Mouse (Mus musculus) bone marrow macrophage, adult 2 months (primary cell): ENCODE data around the gene Vav1. TPM values are rescaled to one million over a fixed set of nuclear protein-coding genes. Genes with fewer than 3 reads are reported as not detected.

ENCODE experiments used
- H3K27ac ChIP-seq: 2 replicates; pipeline ENCODE4 v1.5.1; 2012; ENCODE audit warnings: low read depth, low read length; ENCODE audit not compliant: insufficient read depth
- H3K4me1 ChIP-seq: 2 replicates; pipeline ENCODE4 v1.6.1; 2012; ENCODE audit warnings: low read length; ENCODE audit not compliant: control insufficient read depth, insufficient read depth
- H3K4me3 ChIP-seq: 2 replicates; pipeline ENCODE4 v1.5.1; 2012; ENCODE audit warnings: mild to moderate bottlenecking, low read length, moderate library complexity; ENCODE audit not compliant: insufficient read depth
- CTCF ChIP-seq: IDR thresholded peaks from 2 replicates; pipeline ENCODE4 v1.5.1; 2012; ENCODE audit warnings: low read depth, mild to moderate bottlenecking, low read length, moderate library complexity
- POLR2A ChIP-seq: IDR thresholded peaks from 2 replicates; pipeline ENCODE4 v1.6.1; 2012; ENCODE audit warnings: mild to moderate bottlenecking, low read depth, low read length, borderline replicate concordance
- polyA plus RNA-seq: library from polyadenylated mRNA; stranded (reverse); fragments of >200 nt; gene quantifications from 2 replicates; pipeline ENCODE4 v1.2.4, GENCODE M21; 2012; ENCODE audit not compliant: missing spikeins, insufficient read depth, insufficient read length

Vav1 gene
- polyA plus RNA-seq, 1 experiment: 128 TPM

DNA sequence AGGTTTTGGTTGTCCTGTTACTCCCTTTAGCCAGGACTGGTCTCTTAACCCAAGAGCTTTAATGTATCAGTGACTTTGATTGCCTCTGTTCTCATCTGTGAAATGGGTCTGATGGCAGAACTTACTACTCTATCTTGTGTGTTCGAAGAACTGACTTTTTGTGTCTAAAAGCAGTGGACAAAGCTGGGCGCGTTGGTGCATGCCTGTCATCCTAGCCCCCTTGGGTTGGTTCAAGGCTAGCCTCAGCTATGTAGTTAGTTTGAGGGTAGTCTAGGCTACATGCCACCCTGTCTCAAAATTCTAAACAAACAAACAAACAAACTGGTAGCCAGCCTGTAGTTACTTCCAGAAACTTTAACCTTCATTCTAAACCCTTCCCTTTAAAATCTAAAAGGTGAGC lies 27.5 kb upstream of the Vav1 start:
- Histone ChIP-seq H3K4me3 (no peak overlapping the region), H3K27ac (no peak overlapping the region), H3K4me1 (peaks cover 4% of the 10 kb centered on the region)
- no peak for TF ChIP-seq POLR2A
- no peak for TF ChIP-seq CTCF

DNA sequence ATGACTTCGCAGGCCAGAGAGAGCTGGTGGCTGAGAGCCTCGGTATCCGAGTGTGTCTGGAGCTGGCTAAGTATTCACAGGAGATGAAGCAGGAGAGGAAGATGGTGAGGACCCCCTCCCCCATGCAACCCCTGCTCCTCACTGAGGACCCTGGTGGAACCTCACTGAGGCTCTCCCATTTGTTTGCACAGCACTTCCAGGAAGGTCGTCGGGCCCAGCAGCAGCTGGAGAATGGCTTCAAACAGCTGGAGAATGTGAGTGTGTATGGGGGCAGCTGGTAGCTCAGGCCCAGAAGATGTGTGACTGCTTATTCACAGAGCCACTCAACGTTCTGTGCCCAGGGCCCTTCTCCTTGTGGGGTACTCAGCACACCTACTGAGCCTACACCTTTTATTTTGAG lies 25.6 kb upstream of the Vav1 start:
- H3K4me3 ChIP-seq: no peak overlapping the region
- H3K4me1 ChIP-seq: peaks cover 4% of the 10 kb centered on the region
- H3K27ac ChIP-seq: no peak overlapping the region
- TF ChIP-seq POLR2A (no peak), CTCF (no peak)

DNA sequence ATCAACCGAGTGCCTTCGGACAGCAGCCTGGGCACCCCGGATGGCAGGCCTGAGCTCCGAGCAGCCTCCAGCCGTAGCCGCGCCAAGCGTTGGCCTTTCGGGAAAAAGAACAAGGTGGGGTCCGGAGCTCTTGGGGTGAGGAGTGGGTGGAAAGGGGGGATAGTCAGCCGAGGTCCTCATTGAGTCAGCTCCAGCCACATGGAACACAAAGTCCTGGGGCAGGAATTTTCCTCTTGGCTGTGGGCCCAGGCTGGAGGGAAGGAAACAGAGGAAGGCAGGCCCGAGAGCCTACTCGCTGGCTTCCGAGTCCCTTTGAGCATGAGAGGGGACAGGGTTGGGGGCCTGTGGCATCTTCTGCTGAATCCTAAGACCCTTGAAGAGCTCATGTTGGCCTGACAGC lies 23.5 kb upstream of the Vav1 start:
- Histone ChIP-seq H3K27ac (no peak overlapping the region), H3K4me1 (no peaks in the 10 kb centered on the region), H3K4me3 (no peak overlapping the region)
- TF ChIP-seq CTCF (no peak), POLR2A (no peak)

DNA sequence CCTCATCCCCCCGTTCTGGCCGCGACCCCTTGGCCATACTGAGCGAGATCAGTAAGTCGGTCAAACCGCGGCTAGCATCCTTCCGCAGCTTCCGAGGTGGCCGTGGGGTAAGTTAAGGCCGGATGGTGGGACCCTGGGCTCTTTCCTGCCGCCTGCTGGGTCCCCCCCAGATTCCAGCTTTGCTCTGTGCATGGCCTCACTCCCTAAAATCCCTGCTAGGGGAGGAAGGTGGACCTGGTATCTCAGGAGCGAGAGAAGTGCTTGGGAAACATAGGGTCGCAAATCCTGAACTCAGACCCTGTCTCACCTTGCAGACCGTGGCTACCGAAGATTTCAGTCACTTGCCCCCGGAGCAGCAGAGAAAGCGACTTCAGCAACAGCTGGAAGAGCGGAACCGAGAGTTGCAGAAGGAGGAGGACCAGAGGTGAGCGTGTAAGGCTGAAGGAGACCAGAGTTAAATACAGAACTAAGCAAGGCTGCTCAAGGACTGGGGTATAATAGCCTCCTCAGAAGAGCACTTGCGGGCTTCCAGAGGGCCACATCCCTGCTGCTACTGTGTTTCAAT lies 21.9 kb upstream of the Vav1 start:
- H3K27ac ChIP-seq: no peak overlapping the region
- H3K4me3 ChIP-seq: no peak overlapping the region
- no peaks in the 10 kb centered on the region for H3K4me1 ChIP-seq
- TF ChIP-seq CTCF (no peak), POLR2A (no peak)

DNA sequence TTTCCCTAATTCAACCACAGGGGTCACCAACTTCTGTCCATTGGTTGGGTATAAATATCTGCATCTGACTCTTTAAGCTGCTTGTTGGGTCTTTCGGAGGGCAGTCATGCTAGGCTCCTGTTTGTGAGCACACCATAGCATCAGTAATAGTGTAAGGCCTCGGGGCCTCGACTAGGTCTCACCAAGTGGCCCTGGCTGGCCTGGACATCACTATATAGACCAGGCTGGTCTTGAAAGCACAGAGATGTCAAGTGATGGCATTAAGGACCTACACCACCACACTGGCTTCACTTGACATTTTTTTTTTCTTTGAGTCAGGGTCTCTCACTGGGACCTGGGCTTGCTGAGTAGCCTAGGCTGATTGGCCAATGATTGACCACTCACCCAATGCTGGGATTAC lies 20.7 kb upstream of the Vav1 start:
- TF ChIP-seq POLR2A (no peak), CTCF (no peak)
- Histone ChIP-seq H3K4me3 (no peak overlapping the region), H3K27ac (no peak overlapping the region), H3K4me1 (no peaks in the 10 kb centered on the region)

DNA sequence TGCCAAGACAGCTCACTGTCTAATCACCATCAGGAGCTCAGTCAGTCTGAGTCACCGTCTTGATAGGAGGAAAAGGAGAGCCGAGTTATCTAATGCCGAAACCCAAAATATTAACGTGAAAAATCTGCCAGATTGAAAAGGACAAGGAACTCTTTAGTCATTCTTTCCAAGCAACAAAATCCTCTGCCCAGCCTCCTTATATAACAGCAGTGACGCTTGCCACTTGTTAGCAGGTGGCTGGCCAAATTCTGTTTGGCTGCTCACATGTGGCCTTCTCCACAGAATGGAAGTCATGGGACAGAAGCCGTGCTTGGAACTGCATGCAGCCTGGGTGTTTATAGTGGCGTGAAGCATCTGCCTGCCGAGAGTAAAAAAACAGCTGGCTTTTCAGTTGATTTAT lies 19.2 kb upstream of the Vav1 start:
- Histone ChIP-seq H3K4me1 (peaks cover 4% of the 10 kb centered on the region; the same call in 1 of the 2 replicates), H3K27ac (no peak overlapping the region), H3K4me3 (no peak overlapping the region)
- TF ChIP-seq CTCF: no peak
- no peak for TF ChIP-seq POLR2A

DNA sequence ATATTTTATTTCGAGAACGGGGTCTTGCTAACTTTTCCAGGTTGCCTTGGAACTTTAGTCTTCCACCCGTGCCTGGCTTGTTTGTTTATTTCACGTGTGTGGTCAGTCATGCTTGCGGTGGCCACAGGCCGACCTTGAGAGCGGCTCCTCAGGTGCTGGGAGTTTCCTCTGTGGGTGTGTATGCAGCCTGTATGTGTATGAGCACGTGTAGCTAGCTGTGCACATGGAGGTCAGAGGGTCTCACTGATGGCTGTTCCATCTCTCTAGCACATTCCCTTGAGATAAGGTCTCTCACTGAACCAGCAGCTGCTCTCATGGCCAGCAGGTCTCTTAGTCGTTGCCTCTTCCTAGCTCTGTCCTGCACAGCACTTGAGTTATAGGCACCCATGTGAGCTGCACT lies 18.5 kb upstream of the Vav1 start:
- Histone ChIP-seq H3K27ac (no peak overlapping the region), H3K4me3 (no peak overlapping the region), H3K4me1 (peaks cover 4% of the 10 kb centered on the region)
- TF ChIP-seq CTCF (no peak), POLR2A (no peak)

DNA sequence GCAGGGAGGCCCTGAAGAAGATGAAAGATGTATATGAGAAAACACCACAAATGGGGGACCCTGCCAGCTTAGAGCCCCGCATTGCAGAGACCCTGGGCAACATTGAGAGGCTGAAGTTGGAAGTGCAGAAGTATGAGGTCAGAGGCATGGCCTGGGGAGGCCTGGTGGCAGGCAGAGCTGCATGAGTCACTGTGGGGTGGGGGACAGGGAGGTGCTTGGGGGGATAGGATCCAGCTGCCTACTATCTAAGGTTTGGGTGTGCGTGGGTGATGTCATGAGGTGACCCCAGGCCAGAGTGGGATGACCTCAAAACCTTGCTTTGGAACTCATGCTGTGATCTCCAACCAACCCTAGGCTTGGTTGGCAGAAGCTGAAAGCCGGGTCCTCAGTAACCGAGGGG lies 17.6 kb upstream of the Vav1 start:
- H3K4me1 ChIP-seq: peaks cover 9% of the 10 kb centered on the region
- H3K4me3 ChIP-seq: no peak overlapping the region
- H3K27ac ChIP-seq: no peak overlapping the region
- no peak for TF ChIP-seq CTCF
- TF ChIP-seq POLR2A: no peak

DNA sequence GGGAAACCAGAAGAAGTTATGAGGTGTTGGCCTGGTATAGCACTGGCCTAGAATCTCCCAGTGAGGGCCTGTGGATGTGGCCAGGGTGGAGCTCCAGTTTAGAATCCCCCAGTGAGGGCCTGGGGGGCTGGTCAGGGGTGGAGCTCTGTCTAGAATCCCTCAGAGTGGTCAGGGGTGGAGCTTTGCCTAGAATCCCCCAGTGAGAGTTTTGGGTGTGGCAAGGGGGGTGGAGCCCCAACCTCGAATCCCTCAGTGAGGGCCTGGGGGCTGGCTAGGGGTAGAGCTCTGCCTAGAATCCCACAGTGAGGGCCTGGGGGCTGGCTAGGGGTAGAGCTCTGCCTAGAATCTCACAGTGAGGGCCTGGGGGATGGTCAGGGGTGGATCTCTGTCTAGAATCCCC lies 17.1 kb upstream of the Vav1 start:
- Histone ChIP-seq H3K4me3 (no peak overlapping the region), H3K4me1 (peaks cover 9% of the 10 kb centered on the region), H3K27ac (no peak overlapping the region)
- TF ChIP-seq POLR2A: no peak
- TF ChIP-seq CTCF: no peak

DNA sequence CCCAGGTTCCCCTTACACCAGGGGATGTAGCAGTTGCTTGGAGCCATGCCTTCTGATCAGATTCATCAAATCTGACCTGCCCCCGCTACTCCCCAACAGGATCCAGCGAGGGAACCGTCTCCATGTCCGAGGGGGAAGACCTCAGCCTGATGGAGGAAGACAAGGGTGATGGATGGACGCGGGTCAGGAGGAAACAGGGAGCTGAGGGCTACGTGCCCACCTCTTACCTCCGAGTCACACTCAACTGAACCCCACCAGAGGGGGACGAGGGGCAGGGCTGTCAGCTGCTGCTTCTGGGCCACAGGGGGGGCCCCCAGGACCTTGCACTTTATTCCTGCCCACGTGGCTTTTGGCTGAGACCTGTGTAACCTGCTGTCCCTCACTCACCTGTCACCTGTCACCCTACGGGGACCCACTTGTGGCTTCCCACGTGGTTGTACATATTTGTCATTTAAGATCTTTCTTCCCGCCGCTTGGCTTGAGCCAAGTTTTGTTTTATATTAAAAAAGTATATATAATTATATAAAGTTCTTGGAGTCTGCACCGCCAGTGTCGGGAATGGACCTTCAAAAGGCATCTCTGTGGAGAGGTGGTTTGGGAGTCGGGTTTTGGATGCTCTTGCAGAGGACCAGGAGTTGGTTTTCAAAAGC lies 15.9 kb upstream of the Vav1 start:
- Histone ChIP-seq H3K4me1 (peaks cover 12% of the 10 kb centered on the region), H3K4me3 (no peak overlapping the region)
- no peak for TF ChIP-seq POLR2A
- no peak for TF ChIP-seq CTCF

More for the DNA sequence above, 15.9 kb upstream of the Vav1 start:
- H3K27ac ChIP-seq: no peak overlapping the region
